Mouse (Mus musculus): ENCODE data around the gene Siae.

DNA sequence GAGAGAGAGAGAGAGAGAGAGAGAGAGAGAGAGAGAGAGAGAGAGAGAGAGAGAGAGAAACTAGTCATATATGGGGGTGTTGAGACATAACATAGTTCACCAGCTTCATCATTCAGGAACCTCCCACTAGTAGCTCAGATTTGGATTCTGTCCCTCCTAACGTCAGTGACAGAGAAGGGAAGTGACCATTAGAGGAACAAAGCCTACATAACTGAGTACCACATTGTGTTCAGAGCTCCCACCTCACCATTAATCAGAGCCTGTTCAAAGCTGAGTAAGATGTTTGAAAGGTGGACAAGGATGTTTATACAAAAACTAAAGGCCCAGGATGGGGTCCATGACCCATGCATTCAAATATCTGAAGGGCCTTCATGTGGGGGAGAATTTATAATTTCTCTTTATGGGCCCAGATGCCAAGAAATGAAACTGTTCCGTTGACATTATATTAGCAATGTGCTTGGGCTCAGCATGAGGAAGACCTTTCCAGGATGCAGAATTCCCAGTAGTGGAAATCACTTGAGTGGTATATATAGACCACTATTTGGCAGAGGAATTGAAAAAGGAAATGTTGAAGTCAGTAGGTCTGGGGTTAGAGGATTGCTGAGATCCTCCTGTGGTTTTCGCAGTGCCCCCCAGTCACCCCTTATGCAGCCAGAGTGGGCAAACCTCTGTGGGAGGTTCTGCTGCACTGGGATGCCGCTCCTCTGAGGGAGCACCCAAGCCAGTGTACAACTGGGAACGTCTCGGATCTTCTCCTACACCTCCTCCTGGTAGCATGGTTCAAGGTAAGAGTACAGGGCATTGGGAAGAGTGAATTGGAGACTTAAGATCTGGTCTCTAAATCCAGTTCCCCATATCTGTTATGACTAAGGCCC, 14.6 kb upstream of the Siae start:
- TF ChIP-seq TAL1 (IDR thresholded peaks at IDR 0.05; ENCODE audit: low read length) (no peak), GATA1 (IDR thresholded peaks at IDR 0.05; ENCODE audit: low read length) (no peak)

Measured in erythroblast, embryonic 14.5 days (primary cell).